Mouse (Mus musculus): Measurements from ENCODE around the gene Tex35.

DNA sequence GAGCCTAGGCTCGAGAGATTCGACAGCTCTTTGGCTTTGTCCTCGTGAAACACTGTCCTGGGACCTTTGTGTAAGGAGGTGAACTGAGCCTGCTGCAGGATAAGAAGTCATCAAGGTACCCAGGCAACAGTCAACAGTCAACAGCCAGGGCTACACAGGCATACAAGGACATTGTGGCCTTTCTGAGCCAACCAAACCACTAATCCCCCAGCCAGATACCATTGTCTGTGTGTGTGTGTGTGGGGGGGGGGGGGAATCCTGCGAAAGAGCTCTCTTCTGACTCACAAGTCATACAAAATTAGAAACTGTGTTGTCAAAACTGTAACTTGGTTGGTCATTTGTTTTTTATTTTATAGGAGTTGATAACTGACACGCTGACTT lies 46.0 kb downstream of the Tex35 start:
- no peak for TF ChIP-seq MAFK (IDR thresholded peaks at IDR 0.05; ENCODE audit: insufficient read depth, low read depth, low read length)
- no peak for TF ChIP-seq ZNF384 (IDR thresholded peaks at IDR 0.05; ENCODE audit: low read depth, low read length)
- TF ChIP-seq HCFC1 (IDR thresholded peaks at IDR 0.05; ENCODE audit: borderline replicate concordance, insufficient read depth, low read length) = no peak
- no peak for TF ChIP-seq ZC3H11A (IDR thresholded peaks at IDR 0.05; ENCODE audit: borderline replicate concordance, low read depth, low read length)
- no peak for TF ChIP-seq CHD2 (IDR thresholded peaks at IDR 0.05; ENCODE audit: low read depth, low read length)

All from ES-E14 (cell line).